Mouse (Mus musculus) bone marrow, adult 2 months (tissue): ENCODE measurements at regions not wholly inside any gene's neighbourhood (a gene's known extent, or its start where the extent isn't known, plus 50 kb on each side); places are given as distances from the start of the nearest gene placed in this dataset.
A peak's percentile ranks its signal among the peaks of the same experiment; 100 is the strongest.

Experiments
- H3K27ac ChIP-seq: fragments of 200-500 bp; 2 replicates; pipeline ENCODE4 v1.5.1; 2012; ENCODE audit warnings: low read depth, mild to moderate bottlenecking, control low read depth, inconsistent platforms, low read length; ENCODE audit not compliant: control insufficient read depth, poor library complexity, insufficient read depth
- H3K4me1 ChIP-seq: fragments of 200-500 bp; 2 replicates; pipeline ENCODE4 v1.6.1; 2011; ENCODE audit warnings: low read length; ENCODE audit not compliant: control insufficient read depth, insufficient read depth
- H3K4me3 ChIP-seq: fragments of 200-500 bp; replicated peaks from 2 replicates; pipeline ENCODE3; 2011; ENCODE audit warnings: mild to moderate bottlenecking, low read depth, low read length, control low read depth; ENCODE audit not compliant: control insufficient read depth
- CTCF ChIP-seq: fragments of 200-500 bp; IDR thresholded peaks from 2 replicates; pipeline ENCODE4 v1.5.1; 2011; ENCODE audit warnings: low read length, control low read depth; ENCODE audit not compliant: control insufficient read depth, insufficient read depth
- POLR2A ChIP-seq: fragments of 200-500 bp; IDR thresholded peaks from 2 replicates; pipeline ENCODE4 v1.6.1; 2011; ENCODE audit warnings: low read depth, mild to moderate bottlenecking, control low read depth, low read length, borderline replicate concordance; ENCODE audit not compliant: control insufficient read depth
- WGBS: fragments of 180-500 bp; shearing (Covaris S2); methylation state at CpG from one replicate; pipeline ENCODE4 v1.1.7; 2018; 5-methylcytosine and 5-hydroxymethylcytosine counted together

DNA sequence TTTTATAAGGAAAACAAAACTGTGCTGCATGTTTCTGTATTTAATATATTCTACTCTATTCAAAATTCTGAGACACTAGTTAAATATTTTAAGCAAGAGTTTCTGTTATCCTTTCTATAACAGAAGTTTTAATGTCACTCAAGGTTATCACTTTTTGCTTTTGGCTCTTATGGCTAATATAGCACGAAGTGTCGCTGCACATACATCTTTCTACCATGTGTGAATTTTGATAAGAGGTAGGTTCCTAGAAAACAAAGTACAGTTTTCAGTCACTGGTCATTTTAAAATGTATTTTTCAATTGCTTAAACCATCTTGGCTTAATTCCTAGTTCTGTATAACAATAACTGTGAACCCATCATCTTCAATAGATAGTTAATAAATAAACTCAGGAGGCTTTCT lies 129.1 kb upstream of the B430305J03Rik start:
- TF ChIP-seq POLR2A: no peak
- no peak overlapping the region for H3K27ac ChIP-seq
- no peak overlapping the region for H3K4me3 ChIP-seq
- WGBS: 69% methylated on average over 2 of the region's 2 CpGs
- no peaks in the 10 kb centered on the region for H3K4me1 ChIP-seq

DNA sequence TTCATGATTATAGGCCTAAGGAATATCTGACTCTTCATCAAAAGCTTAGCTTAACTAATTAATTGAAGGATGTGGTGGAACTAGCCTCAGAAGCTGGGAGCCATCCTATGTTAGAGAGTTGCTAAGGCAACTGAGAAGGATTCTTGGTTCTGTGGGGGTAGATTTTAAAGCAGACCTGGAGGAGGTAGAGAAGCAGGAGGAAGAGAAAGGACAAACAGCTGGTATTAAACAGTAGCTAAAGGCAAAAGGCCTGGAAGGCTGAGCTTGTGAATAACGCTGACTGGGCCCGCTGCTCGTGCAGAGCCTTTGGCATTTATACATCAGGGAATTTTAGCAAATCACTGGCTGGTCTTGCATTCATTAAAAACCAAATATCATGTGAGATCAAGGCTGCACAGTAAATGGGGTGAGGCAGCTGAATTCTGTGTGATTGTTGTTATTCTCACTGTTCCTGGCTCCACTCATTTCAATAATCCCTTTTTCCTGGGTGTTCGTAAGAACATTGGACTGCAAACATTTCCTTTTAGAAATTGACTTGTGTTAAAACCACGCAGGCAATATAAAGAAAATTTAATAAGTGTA lies 121.1 kb upstream of the B430305J03Rik start:
- H3K4me3 ChIP-seq: no peak overlapping the region
- WGBS: 84% methylated on average over 5 of the region's 5 CpGs
- TF ChIP-seq POLR2A (no peak), CTCF (no peak)

DNA sequence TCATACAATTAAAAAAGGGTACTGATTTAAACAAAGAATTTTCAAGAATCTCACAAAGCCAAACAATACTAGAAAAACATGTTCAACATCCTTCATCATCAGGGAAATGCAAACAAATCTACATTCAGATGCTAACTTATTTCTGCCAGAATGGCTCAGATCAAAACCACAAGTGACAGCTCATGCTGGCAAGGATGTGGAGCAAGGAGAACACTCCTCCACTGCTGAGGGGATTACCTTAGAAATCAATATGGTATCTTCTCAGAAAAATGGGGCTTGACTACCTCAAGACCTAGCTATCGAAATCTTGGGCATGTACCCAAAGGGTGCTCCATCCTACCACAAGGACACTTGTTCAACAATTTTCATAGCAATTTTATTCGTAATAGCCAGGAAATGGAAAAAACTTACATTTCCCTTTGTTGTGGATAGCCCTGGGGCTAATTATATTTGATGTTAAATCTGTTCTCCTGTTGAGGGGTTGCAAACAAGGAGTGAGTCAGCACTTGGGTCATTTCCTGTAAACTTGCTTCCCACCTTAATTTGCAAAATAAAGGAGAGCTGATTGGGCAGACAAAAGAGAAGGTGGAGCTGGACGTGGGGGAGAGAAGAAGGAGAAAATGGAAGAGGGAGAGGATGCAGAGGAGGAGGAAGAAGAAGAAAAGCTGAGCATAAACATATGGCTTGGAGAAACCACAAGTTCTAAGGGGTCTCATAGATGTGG lies 113.3 kb upstream of the B430305J03Rik start:
- TF ChIP-seq CTCF (no peak), POLR2A (no peak)
- Histone ChIP-seq H3K4me3 (no peak overlapping the region), H3K4me1 (no peaks in the 10 kb centered on the region), H3K27ac (no peak overlapping the region)
- 54% methylated on average over 3 of the region's 3 CpGs for WGBS

More for the DNA sequence above, 121.1 kb upstream of the B430305J03Rik start:
- Histone ChIP-seq H3K27ac (no peak overlapping the region), H3K4me1 (no peaks in the 10 kb centered on the region)

DNA sequence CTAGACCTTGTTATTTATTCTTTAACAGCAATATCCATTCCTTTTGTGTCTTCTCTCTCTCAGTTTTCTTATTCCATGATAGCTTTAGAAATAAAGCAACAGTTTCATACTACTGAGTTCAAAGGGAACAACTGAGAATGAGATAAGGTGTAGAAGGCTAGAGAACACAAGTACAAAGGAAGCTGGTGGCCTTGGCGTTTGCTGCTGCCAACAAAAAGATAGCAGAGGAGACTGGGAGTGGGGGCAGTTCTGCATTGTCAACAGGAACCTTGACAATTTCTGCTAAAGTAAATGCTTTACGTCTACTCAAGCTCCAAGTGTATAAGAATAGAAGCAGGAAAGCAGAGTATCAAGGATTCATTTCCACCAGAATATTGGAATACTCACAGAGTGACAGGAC lies 109.3 kb upstream of the B430305J03Rik start:
- H3K4me1 ChIP-seq: no peaks in the 10 kb centered on the region
- no peak overlapping the region for H3K27ac ChIP-seq
- no peak for TF ChIP-seq POLR2A
- no peak for TF ChIP-seq CTCF
- WGBS: 36% methylated on average over 2 of the region's 2 CpGs
- H3K4me3 ChIP-seq: no peak overlapping the region

DNA sequence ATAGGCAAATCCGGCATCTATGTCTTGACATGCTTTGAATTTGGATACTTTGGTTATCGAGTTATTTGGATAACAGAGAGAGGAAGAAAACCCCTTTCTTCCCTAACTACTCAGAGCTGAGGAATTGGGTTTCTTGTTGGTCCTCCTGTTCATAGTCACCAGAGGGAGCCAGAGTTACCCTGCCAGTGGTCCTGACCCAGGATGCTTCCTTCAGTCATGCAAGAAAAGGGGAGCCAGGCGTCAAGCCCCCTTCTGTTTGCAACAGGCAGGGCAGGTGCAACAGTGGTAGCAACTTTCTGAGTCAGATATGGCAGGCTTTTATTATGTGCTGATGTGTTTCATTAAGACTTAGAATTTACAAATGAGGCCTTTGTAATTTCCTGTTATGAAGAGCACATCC lies 101.4 kb upstream of the B430305J03Rik start:
- TF ChIP-seq POLR2A (no peak), CTCF (peak; percentile 49; the same call in 1 of the 2 replicates)
- Histone ChIP-seq H3K4me1 (no peaks in the 10 kb centered on the region), H3K4me3 (no peak overlapping the region), H3K27ac (no peak overlapping the region)
- 35% methylated on average over 3 of the region's 3 CpGs for WGBS

DNA sequence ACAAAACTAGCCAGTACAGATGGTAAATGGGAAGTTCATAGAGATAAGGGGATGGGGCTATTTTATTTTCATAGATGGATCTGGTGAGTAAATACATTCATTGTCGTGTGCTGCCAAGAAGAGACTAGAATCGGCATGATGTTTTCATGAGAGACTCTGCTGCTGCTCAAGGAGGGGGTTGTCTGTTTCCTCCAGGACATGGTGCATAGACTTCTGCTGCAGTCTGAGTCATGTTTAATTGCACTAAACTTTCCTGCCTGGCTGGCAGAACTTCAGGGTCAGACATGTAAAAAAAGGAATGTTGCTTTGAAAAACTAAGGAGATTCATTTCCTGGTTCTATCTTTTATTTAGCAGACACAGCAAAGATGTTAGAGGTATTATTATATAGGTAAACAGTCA lies 100.9 kb upstream of the B430305J03Rik start:
- 82% methylated on average over 2 of the region's 2 CpGs for WGBS
- H3K27ac ChIP-seq: no peak overlapping the region
- TF ChIP-seq CTCF (no peak), POLR2A (no peak)

DNA sequence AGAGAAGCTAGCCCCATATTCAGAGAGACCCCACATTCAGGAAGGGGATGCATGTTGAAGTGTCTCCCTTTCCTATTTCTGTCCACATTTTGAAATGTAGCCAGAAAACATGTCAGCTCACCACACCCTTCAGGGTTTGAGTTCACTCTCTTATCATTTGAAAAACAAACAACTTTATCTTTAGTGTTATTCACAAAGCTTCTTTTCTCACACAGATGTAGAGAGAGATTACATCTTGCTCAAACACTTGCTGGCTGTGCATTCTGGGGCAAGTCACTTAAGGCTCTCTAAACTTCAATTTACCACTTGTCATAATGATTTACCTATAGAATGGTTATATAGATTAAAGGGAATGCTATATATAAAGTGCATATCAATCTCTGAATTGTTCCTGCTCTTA lies 94.3 kb upstream of the B430305J03Rik start:
- no peak for TF ChIP-seq POLR2A
- no peak for TF ChIP-seq CTCF
- no peak overlapping the region for H3K27ac ChIP-seq
- H3K4me3 ChIP-seq: no peak overlapping the region
- H3K4me1 ChIP-seq: no peaks in the 10 kb centered on the region

More for the DNA sequence above, 100.9 kb upstream of the B430305J03Rik start:
- Histone ChIP-seq H3K4me3 (no peak overlapping the region), H3K4me1 (no peaks in the 10 kb centered on the region)

DNA sequence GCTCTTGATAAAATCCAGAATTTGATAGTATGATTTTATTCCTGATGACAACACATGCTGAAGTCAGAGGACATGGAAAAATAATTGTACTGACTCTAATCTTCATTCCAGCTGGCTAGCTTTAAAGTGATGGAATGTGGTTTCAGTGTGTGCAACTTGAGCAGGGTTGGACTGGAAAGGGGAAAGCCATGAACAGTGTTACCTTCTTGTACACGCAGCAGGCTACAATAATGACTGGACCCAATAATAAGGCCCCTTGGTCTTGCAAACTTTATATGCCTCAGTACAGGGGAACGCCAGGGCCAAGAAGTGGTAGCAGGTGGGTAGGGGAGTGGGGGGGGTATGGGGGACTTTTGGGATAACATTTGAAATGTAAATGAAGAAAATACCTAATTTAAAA lies 90.8 kb upstream of the B430305J03Rik start:
- Histone ChIP-seq H3K4me3 (no peak overlapping the region), H3K4me1 (no peaks in the 10 kb centered on the region), H3K27ac (no peak overlapping the region)
- TF ChIP-seq CTCF (no peak), POLR2A (no peak)
- 93% methylated on average over 2 of the region's 2 CpGs for WGBS
